Mouse (Mus musculus): ENCODE measurements around the gene Prr15l.

Prr15l gene

GRCm38 (mm10) chr11:96947849-96948248 is 19.9 kb downstream of the Prr15l start:
- no peak for DNase-seq (ENCODE audit: low spot score)

- no peak for DNase-seq (ENCODE audit: low spot score)
Measured at GRCm38 (mm10) chr11:96950767-96951166, 22.9 kb downstream of the Prr15l start.

GRCm38 (mm10) chr11:96952426-96952825 is 24.5 kb downstream of the Prr15l start:
- no peak for DNase-seq (ENCODE audit: low spot score)

GRCm38 (mm10) chr11:96952896-96953295 is 25.0 kb downstream of the Prr15l start:
- DNase-seq (ENCODE audit: low spot score) = no peak

- no peak for DNase-seq (ENCODE audit: low spot score)
Measured at GRCm38 (mm10) chr11:96955094-96955493, 27.2 kb downstream of the Prr15l start.

- no peak for DNase-seq (ENCODE audit: low spot score)
Measured at GRCm38 (mm10) chr11:96956009-96956724, 28.3 kb downstream of the Prr15l start.

GRCm38 (mm10) chr11:96957061-96957805 is 29.3 kb downstream of the Prr15l start:
- DNase-seq (ENCODE audit: low spot score) = no peak

- peak; percentile 72 for DNase-seq (ENCODE audit: low spot score)
Measured at GRCm38 (mm10) chr11:96963580-96963979, 35.7 kb downstream of the Prr15l start.

- no peak for DNase-seq (ENCODE audit: low spot score)
Measured at GRCm38 (mm10) chr11:96966172-96966571, 38.3 kb downstream of the Prr15l start.

- no peak for DNase-seq (ENCODE audit: low spot score)
Measured at GRCm38 (mm10) chr11:96966914-96967543, 39.1 kb downstream of the Prr15l start.

GRCm38 (mm10) chr11:96967544-96968269 is 39.8 kb downstream of the Prr15l start:
- DNase-seq (ENCODE audit: low spot score) = no peak

GRCm38 (mm10) chr11:96968476-96968875 is 40.6 kb downstream of the Prr15l start:
- no peak for DNase-seq (ENCODE audit: low spot score)

GRCm38 (mm10) chr11:96969280-96969722 is 41.4 kb downstream of the Prr15l start:
- DNase-seq (ENCODE audit: low spot score) = no peak

- no peak for DNase-seq (ENCODE audit: low spot score)
Measured at GRCm38 (mm10) chr11:96969746-96970145, 41.8 kb downstream of the Prr15l start.

- no peak for DNase-seq (ENCODE audit: low spot score)
Measured at GRCm38 (mm10) chr11:96970341-96970740, 42.4 kb downstream of the Prr15l start.

GRCm38 (mm10) chr11:96972906-96973305 is 45.0 kb downstream of the Prr15l start:
- no peak for DNase-seq (ENCODE audit: low spot score)

- DNase-seq (ENCODE audit: low spot score) = no peak
Measured at GRCm38 (mm10) chr11:96973426-96973964, 45.6 kb downstream of the Prr15l start.

GRCm38 (mm10) chr11:96974813-96975212 is 46.9 kb downstream of the Prr15l start:
- DNase-seq (ENCODE audit: low spot score) = no peak

- no peak for DNase-seq (ENCODE audit: low spot score)
Measured at GRCm38 (mm10) chr11:96975511-96976378, 47.8 kb downstream of the Prr15l start.

- no peak for DNase-seq (ENCODE audit: low spot score)
Measured at GRCm38 (mm10) chr11:96976379-96976687, 48.4 kb downstream of the Prr15l start.

Data from urinary bladder, postnatal 10 days (tissue).